Mouse (Mus musculus): ENCODE results near the gene Afmid. TPM values are rescaled to one million over a fixed set of nuclear protein-coding genes. Genes with fewer than 3 reads are reported as not detected.

The Afmid gene
- polyA plus RNA-seq, 1 experiment from 2014 or later: 4.0 TPM

GRCm38 (mm10) chr11:117863174-117863856, 37.6 kb downstream of the Afmid start:
- Histone ChIP-seq H3K9ac (no peak overlapping the region), H3K9me3 (no peaks in the 10 kb centered on the region), H3K27me3 (replicated peaks) (peaks cover 30% of the 10 kb centered on the region), H3K4me1 (peaks cover 22% of the 10 kb centered on the region), H3K4me3 (no peak overlapping the region), H3K36me3 (no peaks in the 10 kb centered on the region), H3K27ac (no peak overlapping the region), H3K4me2 (replicated peaks) (no peak overlapping the region)
- no peak for ATAC-seq (ENCODE audit: low FRiP score, low read depth)
- WGBS: 39% methylated on average over 11 of the region's 11 CpGs

- H3K4me3 ChIP-seq: no peak overlapping the region
- no peak overlapping the region for H3K4me2 ChIP-seq (replicated peaks)
- no peaks in the 10 kb centered on the region for H3K36me3 ChIP-seq
- H3K9ac ChIP-seq: 0 out of 2 replicates have a peak overlapping the region, but pooled peaks have one; percentile 9
- H3K27ac ChIP-seq: no peak overlapping the region
- H3K27me3 ChIP-seq (replicated peaks): peaks cover 28% of the 10 kb centered on the region
- no peaks in the 10 kb centered on the region for H3K9me3 ChIP-seq
- ATAC-seq (ENCODE audit: low FRiP score, low read depth): no peak
- 64% methylated on average over 2 of the region's 2 CpGs for whole genome bisulfite sequencing
- H3K4me1 ChIP-seq: peaks cover 20% of the 10 kb centered on the region
These were observed 39.1 kb downstream of the Afmid start for GRCm38 (mm10) chr11:117864805-117865204.

GRCm38 (mm10) chr11:117865988-117866387, 40.3 kb downstream of the Afmid start:
- 7% methylated on average over 6 of the region's 6 CpGs for WGBS
- no peaks in the 10 kb centered on the region for H3K36me3 ChIP-seq
- peaks cover 16% of the 10 kb centered on the region for H3K27me3 ChIP-seq (replicated peaks)
- peaks cover 16% of the 10 kb centered on the region for H3K4me1 ChIP-seq
- H3K9me3 ChIP-seq: no peaks in the 10 kb centered on the region
- 0 out of 2 replicates have a peak, but pooled peaks have one; percentile 31 for ATAC-seq (ENCODE audit: low FRiP score, low read depth)
- H3K9ac ChIP-seq: 0 out of 2 replicates have a peak overlapping the region, but pooled peaks have one; percentile 26
- peak overlapping the region; percentile 42; the same call in 1 of the 2 replicates for H3K27ac ChIP-seq
- no peak overlapping the region for H3K4me3 ChIP-seq
- peak overlapping the region; percentile 20; the same call in 1 of the 2 replicates for H3K4me2 ChIP-seq (replicated peaks)

- Histone ChIP-seq H3K36me3 (no peaks in the 10 kb centered on the region), H3K4me3 (no peak overlapping the region), H3K9me3 (no peaks in the 10 kb centered on the region), H3K9ac (no peak overlapping the region), H3K27ac (no peak overlapping the region), H3K4me1 (peaks cover 20% of the 10 kb centered on the region), H3K27me3 (replicated peaks) (no peaks in the 10 kb centered on the region), H3K4me2 (replicated peaks) (no peak overlapping the region)
- ATAC-seq (ENCODE audit: low FRiP score, low read depth): no peak
- 37% methylated on average over 12 of the region's 12 CpGs for WGBS
These were observed 45.1 kb downstream of the Afmid start for GRCm38 (mm10) chr11:117870688-117871365.

GRCm38 (mm10) chr11:117871376-117871775, 45.7 kb downstream of the Afmid start:
- Histone ChIP-seq H3K27ac (no peak overlapping the region), H3K36me3 (no peaks in the 10 kb centered on the region), H3K4me2 (replicated peaks) (no peak overlapping the region), H3K9me3 (no peaks in the 10 kb centered on the region), H3K9ac (no peak overlapping the region), H3K4me3 (no peak overlapping the region), H3K27me3 (replicated peaks) (no peaks in the 10 kb centered on the region), H3K4me1 (peaks cover 16% of the 10 kb centered on the region)
- 71% methylated on average over 5 of the region's 5 CpGs for WGBS
- ATAC-seq (ENCODE audit: low FRiP score, low read depth): no peak

- no peaks in the 10 kb centered on the region for H3K36me3 ChIP-seq
- H3K4me1 ChIP-seq: peaks cover 13% of the 10 kb centered on the region
- H3K4me2 ChIP-seq (replicated peaks): no peak overlapping the region
- no peak for ATAC-seq (ENCODE audit: low FRiP score, low read depth)
- no peaks in the 10 kb centered on the region for H3K9me3 ChIP-seq
- whole genome bisulfite sequencing: 59% methylated on average over 12 of the region's 12 CpGs
- H3K9ac ChIP-seq: no peak overlapping the region
- no peak overlapping the region for H3K4me3 ChIP-seq
- H3K27ac ChIP-seq: no peak overlapping the region
- no peaks in the 10 kb centered on the region for H3K27me3 ChIP-seq (replicated peaks)
These were observed 46.3 kb downstream of the Afmid start for GRCm38 (mm10) chr11:117871911-117872584.

GRCm38 (mm10) chr11:117872861-117873608, 47.3 kb downstream of the Afmid start, which contains the start of gene Tha1:
TSS of gene Tha1 (minus strand) at chr11:117873481.
- ATAC-seq (ENCODE audit: low FRiP score, low read depth): peak; percentile 67
- peaks cover 16% of the 10 kb centered on the region for H3K4me1 ChIP-seq
- H3K9me3 ChIP-seq: no peaks in the 10 kb centered on the region
- no peaks in the 10 kb centered on the region for H3K36me3 ChIP-seq
- H3K27me3 ChIP-seq (replicated peaks): no peaks in the 10 kb centered on the region
- H3K9ac ChIP-seq: peak within 1 kb of the TSS; percentile 82
- H3K27ac ChIP-seq: no peak within 1 kb of the TSS
- peak within 1 kb of the TSS; percentile 67 for H3K4me3 ChIP-seq
- 1% methylated on average over 51 of the region's 51 CpGs for WGBS
- peak within 1 kb of the TSS; percentile 99 for H3K4me2 ChIP-seq (replicated peaks)

- WGBS: 54% methylated on average over 4 of the region's 4 CpGs
- Histone ChIP-seq H3K36me3 (no peaks in the 10 kb centered on the region), H3K4me2 (replicated peaks) (no peak overlapping the region), H3K27me3 (replicated peaks) (no peaks in the 10 kb centered on the region), H3K9me3 (no peaks in the 10 kb centered on the region), H3K4me3 (no peak overlapping the region), H3K9ac (no peak overlapping the region), H3K27ac (no peak overlapping the region), H3K4me1 (peaks cover 27% of the 10 kb centered on the region)
- no peak for ATAC-seq (ENCODE audit: low FRiP score, low read depth)
These were observed 48.7 kb downstream of the Afmid start for GRCm38 (mm10) chr11:117874419-117874818.

GRCm38 (mm10) chr11:117875681-117876080, 50.0 kb downstream of the Afmid start:
- H3K9ac ChIP-seq: no peak overlapping the region
- H3K4me1 ChIP-seq: peaks cover 24% of the 10 kb centered on the region
- H3K4me3 ChIP-seq: no peak overlapping the region
- WGBS: 18% methylated on average over 6 of the region's 6 CpGs
- no peaks in the 10 kb centered on the region for H3K9me3 ChIP-seq
- no peaks in the 10 kb centered on the region for H3K36me3 ChIP-seq
- H3K4me2 ChIP-seq (replicated peaks): no peak overlapping the region
- ATAC-seq (ENCODE audit: low FRiP score, low read depth): no peak
- no peak overlapping the region for H3K27ac ChIP-seq
- H3K27me3 ChIP-seq (replicated peaks): no peaks in the 10 kb centered on the region

GRCm38 (mm10) chr11:117877917-117878745, 52.4 kb downstream of the Afmid start:
- Histone ChIP-seq H3K27me3 (replicated peaks) (no peaks in the 10 kb centered on the region), H3K9ac (peak overlapping the region; percentile 33; the same call in 1 of the 2 replicates), H3K4me2 (replicated peaks) (peak overlapping the region; percentile 41), H3K4me3 (no peak overlapping the region), H3K27ac (no peak overlapping the region), H3K9me3 (no peaks in the 10 kb centered on the region), H3K4me1 (peaks cover 28% of the 10 kb centered on the region), H3K36me3 (no peaks in the 10 kb centered on the region)
- 28% methylated on average over 13 of the region's 13 CpGs for WGBS
- peak; percentile 38 for ATAC-seq (ENCODE audit: low FRiP score, low read depth)

- no peak for ATAC-seq (ENCODE audit: low FRiP score, low read depth)
- Histone ChIP-seq H3K27me3 (replicated peaks) (no peaks in the 10 kb centered on the region), H3K9ac (peak overlapping the region; percentile 33; the same call in 1 of the 2 replicates), H3K27ac (no peak overlapping the region), H3K9me3 (no peaks in the 10 kb centered on the region), H3K4me1 (peaks cover 24% of the 10 kb centered on the region), H3K4me2 (replicated peaks) (peak overlapping the region; percentile 41), H3K36me3 (no peaks in the 10 kb centered on the region), H3K4me3 (no peak overlapping the region)
- WGBS: 31% methylated on average over 8 of the region's 8 CpGs
These were observed 53.2 kb downstream of the Afmid start for GRCm38 (mm10) chr11:117878892-117879291.
